Mouse (Mus musculus): Measurements from ENCODE around the gene Msantd1.

GRCm38 (mm10) chr5:34943428-34943827 lies 35.6 kb downstream of the Msantd1 start:
- TF ChIP-seq POLR2A (IDR thresholded peaks at IDR 0.05; ENCODE audit: low read depth, low read length) (no peak), CTCF (conservative IDR thresholded peaks at IDR 0.05; ENCODE audit: insufficient read depth, insufficient read length, low read depth, low read length) (no peak)

Data from kidney, adult 2 months (tissue).